Mouse (Mus musculus) urinary bladder, adult 2 months (tissue): Measurements from ENCODE around the gene Tspan9. TPM values are rescaled to one million over a fixed set of nuclear protein-coding genes. Genes with fewer than 3 reads are reported as not detected.

Experiments used
- DNase-seq: peaks from one replicate; pipeline ENCODE4 v3.0.0; 2022; ENCODE audit warnings: low spot score
- polyA plus RNA-seq: library from polyadenylated mRNA; depleted of rRNA; stranded (reverse); fragments of >200 nt; gene quantifications from 2 replicates; pipeline ENCODE4 v1.2.3, GENCODE M21; 2012

Gene Tspan9
- polyA plus RNA-seq, 1 experiment: 112 TPM

- no peak for DNase-seq
Observed at GRCm38 (mm10) chr6:128035250-128035929, 108.0 kb downstream of the Tspan9 start.

DNA sequence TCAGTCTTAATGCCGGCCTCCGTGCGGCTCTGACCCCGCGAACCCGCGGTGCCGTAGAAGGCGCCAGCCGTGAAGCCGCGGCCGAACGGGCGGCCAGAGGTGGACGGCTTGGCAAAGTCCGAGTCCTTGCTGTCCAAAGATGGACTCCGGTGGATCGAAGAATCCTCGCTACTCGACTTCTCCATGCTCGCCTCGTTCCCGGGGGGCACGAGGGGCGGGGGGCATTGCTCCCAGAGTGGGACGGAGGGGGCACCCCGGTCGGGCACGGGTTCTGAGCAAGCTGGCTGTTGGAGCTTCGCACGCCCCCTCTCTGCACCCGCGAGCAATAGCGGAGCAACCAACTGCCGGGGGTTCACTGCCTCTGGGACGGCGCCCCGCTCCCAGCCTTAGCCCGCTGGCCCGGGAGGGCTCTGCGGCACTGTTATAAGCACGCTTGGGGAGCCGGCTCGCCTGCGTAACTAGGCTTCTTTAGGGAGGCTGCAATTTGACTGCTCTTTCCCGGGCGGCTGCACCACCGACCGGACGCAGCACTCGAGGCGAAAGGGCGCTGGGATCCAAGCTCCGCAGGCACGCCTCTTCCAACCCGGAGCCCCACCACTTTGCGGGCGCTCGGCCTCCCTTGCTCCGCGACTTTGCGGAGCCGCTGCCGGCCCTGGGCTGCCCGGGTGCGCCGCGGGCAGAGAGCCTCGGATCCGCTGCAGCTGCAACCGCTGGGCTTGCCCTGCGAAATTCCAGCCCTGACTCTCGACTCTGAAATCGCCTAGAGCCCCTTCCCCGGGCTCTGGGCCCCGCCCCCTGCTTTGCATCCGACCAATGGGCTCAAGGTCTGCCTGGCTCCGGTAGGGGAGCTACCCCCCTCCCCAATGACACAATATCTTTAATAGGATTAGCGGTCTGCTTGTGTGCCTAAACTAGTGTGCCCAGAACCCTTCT, 108.8 kb downstream of the Tspan9 start:
- DNase-seq: peak; percentile 51

DNA sequence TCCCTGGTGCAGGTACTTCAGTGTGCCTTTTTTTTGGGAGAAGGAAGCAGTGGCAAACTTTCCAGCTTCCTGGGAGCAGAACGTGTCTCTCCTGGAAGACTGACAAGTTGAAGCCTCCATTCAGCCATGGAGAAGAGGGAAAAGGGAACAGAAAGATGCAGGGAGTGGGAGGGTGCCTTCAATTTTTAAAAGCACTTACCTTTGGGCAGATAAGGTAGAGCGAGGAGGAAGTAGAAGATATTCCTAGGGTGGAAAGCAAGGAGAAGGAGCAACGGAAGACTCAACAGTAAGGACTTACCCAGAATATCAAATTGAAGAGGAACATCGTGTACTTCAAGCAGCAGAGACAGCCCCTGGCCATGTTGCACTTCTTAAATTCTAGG, 109.5 kb downstream of the Tspan9 start:
- DNase-seq: no peak

DNA sequence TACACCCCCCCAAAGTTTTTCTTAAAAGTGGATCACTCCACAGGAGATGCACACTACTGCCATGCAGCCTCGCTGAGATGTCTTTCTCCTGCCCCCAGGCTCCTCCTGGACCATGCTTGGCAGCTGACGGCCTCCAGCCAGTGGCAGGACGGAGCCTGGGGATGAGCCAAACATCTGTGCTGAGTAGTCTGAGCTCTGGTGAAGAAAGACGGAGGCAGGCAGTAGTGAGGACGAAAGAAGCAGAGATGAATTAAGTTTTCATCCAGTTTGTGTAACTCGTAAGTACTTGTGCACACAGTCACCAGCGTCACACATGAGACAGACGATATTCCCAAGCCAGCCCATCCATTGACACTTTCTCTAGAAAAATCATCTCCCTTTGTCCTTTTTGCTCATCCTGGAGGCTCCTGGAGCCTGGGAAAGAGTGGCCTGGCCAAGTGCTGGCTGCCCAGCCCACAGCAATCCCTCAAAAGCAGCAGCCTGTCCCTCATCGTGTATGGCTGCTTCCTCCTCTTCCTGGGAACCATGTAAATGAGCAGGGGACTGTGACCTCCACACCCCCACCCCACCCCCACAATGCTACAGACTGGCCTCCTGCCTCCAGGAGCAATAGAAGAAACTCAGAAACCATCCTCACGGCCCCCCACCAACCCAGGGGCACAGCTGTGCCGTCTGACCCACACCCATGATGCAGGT, 110.1 kb downstream of the Tspan9 start:
- DNase-seq: no peak

- DNase-seq: peak; percentile 68
Observed at GRCm38 (mm10) chr6:128032252-128033171, 110.9 kb downstream of the Tspan9 start.

DNA sequence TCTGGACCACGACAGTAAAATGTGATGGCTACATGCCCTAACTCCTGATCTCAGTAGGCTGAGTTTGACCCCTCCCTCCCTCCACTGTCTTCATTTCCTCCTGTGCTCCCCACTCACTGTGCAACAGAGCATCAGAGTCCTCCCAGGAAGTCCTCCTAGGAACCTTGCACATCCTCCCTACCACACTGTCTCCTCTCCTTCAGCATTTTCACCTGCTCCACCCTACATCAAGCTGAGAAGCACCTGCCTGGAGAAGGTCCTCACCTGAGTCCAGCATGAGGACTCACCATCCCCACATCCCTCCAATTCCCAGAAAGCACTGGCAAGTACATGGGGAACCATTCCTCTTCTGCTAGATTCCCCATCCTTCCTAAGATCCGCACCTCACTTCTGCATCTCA, 111.8 kb downstream of the Tspan9 start:
- DNase-seq: no peak

DNA sequence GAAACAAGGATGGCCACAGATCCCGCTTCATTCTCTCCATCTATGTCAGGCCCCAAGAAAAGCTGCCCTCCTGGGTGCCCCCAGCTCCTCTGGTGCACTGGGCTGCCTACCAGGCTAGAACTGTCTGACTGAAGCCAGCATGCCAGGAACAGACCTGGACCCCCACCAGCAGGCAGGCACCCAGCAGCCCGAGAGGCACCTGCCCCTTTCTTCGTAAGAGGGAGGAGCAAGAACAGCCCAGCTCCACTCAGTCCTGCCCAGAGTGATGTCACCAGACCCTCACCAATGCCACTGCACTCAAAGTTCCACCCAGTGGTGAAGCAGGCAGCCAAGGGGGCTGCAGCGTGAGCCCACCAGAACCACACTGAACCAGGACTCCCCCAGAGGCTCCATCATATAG, 112.3 kb downstream of the Tspan9 start:
- no peak for DNase-seq

- DNase-seq: no peak
Observed at GRCm38 (mm10) chr6:128030475-128030874, 112.9 kb downstream of the Tspan9 start.

DNA sequence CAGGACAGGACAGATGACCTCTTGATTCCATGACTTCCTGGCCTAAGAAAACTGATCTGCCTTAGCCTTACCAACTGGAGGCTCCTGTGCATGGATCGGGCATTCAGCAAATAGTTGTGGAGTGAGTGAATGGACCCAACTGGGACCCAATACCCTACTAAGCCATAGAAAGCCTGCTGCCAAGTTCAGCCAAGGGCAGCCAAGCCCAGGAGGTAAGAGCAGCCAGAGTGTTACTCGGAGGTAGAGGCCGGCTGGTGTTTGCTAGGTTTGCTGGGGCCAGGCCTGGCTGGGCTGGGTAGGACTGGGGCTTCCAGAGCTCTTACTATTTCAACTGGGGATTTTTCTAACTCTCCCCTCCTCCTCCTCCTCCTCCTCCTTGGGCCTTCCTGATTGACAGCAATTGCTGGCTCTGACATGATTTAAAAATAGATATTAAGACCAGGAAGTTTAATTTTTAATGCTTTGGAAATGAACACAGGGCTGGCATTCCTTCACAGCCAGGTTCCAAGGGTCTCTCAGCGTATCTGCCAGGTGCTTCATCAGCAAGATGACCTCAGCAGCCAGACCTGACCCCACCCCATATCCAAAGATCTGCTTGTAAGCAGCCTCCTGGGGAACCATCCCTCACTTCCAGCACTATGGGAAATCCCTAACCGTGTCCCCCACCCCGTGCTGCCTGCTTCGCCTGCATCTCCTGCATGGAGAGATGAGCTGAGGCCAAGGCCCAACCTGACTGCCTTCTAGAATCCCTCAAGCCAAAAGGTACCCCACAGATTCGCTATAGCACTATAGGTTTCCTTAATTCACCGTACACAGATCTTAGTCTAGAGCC, 113.7 kb downstream of the Tspan9 start:
- no peak for DNase-seq

DNA sequence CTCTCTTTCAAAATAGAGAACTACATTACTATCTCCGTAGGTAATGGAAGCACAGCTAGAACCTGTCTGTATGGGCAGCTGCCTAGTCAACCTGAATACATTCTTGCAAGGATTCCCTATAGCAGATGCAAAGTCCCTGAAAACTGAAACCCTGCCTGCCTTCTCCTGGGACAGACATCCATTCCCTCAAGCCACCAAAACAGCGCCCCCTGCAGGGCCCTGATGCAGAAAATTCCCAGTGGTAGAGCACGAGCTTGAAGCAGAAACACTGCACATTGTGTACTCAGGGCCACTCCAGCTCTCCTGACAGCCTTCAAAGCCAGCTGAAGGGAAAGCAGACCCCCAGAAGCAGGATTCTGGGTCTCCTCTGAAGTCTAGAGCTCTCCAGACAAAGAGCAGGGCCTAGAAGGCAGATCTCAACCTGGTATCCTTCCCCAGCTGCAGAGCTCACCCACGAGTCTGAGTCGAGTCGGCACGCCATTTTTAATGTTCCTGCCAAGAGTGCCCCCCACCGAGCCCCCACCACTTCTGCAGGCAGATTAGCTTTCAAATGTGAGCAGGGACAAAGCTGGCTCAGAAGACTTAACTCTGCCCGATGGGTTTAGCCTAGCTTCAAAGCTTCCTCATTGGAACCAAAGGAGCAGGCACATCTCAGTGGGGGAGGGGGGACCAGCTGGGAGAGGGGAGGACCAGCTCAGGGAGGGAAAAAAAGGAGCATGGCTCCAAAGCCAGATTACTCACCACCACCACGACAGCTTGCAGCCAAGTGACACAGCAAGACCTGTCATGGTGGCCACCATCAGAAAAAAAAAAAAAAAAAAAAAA, 115.1 kb downstream of the Tspan9 start:
- no peak for DNase-seq

- DNase-seq: no peak
Observed at GRCm38 (mm10) chr6:128025997-128026396, 117.4 kb downstream of the Tspan9 start.

DNA sequence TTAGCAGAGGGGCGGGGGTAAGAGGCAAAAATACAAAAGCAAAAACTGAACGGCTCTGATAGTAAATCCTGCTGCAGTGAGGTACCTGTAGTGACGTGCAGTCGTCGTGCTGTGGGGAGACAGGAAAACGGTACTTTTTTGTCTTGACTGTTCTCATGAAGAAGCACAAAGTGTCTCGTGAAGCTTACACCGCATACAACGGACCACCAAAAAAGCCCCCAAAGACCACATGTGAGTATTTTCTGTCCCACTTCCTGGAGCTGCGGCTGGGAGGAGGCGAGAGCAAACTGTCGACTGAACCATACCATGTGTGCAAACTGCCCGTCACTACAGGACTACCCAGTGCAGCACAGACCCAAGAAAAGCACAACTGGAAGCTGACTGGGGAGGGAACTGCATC, 117.8 kb downstream of the Tspan9 start:
- DNase-seq: no peak

- no peak for DNase-seq
Observed at GRCm38 (mm10) chr6:128022207-128022606, 121.2 kb downstream of the Tspan9 start.

GRCm38 (mm10) chr6:128021931-128022202, 121.5 kb downstream of the Tspan9 start:
- no peak for DNase-seq

DNA sequence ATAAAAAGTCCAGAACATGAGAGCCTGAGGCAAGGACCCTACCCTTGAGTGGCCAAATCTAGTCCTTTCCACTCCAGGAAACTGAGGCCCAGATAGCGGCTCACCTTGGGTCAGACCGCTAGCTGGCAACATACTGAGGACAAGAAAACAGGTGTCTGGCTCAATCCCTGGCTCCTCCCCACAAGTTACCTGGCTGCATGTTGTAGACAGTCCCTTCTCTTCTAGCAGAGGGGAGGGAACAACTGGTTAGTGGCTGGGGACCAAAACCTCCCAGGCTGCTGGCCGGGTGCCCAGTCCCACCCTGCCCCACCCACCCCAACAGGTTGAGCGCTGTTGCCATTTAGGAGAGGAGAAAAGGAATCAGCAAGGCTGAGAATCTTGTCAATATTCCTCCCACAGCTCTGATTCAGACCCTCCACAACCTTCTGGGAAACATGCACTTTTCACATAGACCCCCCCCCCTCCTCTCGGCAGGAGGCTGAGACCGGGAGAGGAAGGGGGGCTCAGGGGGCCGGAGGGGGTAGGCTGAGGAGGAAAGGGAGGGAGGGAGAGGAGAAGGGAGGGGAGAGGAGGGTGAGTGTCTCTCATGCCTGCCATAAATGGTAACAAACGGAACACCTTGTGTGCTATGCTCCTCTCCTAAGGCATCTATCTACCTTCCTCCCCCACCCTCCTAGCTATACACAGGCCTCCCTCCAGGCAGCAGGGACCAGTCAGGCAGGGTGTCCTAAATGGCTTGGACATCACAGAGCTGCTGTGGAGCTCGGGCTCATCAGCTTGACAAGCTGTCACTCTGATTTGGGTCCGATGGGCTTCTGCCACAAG, 122.1 kb downstream of the Tspan9 start:
- DNase-seq: no peak

DNA sequence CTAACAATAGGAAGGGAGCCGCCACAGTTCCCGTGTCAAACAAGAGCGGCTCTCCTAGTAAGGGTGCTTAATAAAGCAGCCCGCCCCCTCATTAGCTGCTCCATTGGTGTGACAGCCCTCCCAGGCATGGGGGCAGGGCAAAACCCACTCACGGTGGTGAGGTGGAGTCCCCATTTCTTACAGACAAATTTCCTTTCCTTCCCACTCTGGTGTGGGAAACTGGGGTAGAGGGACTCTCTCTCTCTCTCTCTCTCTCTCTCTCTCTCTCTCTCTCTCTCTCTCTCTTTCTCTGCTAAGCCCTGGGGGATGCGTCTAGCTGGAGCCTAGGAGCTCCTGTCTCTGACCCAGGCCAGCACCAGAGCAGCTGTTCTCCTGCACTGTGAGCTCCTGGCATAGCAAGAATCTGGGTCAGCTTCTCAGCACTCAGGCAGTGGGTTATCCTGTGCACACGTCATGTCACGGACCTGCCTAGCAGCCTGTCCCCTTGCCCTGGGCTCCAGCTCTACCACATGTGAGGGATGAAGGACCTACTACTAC, 122.8 kb downstream of the Tspan9 start:
- DNase-seq: no peak

DNA sequence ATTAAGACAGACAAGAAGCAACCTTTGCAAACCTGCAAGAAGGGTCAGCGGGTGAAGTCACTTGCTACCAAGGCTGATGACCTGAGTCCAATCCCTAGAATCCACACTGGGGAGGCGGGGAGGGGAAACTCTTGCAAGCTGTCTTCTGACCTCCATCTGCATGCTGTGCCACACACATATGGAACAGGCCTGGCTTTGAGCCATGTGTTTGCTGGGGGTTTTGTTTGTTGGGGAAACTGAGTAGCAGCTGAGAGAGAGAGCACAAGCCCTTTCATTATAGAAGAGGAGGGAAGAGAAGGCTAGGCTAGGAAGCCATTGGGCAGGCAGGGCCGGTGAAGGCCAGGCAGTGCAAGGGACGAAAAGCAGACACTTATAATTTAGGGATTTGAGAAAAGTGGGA, 123.3 kb downstream of the Tspan9 start:
- DNase-seq: no peak

DNA sequence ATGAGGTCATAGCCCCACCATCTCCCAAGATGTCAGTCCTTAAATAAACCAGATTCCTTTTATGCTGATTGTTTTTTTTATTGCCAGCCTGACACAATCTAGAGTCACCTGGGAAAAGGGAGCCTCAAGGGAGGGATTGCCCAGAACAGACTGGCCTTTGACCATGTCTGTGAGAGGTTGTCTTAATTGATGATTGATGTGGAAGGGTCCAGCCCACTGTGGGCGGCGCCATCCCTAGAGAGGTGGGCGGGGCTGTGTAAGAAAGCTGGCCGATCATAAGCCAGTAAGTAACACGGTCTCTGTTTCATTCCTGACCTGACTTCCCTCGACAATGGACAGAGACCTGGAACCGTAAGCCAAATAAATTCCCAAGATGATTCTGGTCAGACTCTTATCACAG, 124.3 kb downstream of the Tspan9 start:
- no peak for DNase-seq

- DNase-seq: no peak
Observed at GRCm38 (mm10) chr6:128015304-128015703, 128.1 kb downstream of the Tspan9 start.
